Mouse (Mus musculus): ENCODE data around the gene Rnf186.

The Rnf186 gene

DNA sequence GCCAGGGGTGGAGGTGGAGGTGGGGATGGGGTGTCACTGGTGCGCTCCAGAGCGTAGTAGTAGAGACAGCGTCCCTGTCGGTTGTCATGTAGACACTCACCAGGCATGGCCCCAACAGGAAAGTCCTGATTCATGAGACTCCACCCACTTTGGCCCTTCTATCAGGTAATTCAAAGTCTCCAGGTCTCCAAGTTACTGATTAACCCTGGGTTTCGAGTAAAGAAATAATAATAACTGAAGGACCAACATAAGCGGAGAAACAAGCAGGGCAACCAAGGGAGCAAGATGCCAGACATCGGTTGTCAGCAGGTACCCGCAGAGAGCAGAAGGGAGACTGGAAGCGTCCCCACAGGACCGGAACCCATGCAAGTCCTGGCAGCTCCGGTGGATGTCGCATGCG, at the start of gene Rnf186:
Rnf186 (plus strand) TSS at position 247 of the 400 bp plus-strand sequence.
- no peak for DNase-seq (ENCODE audit: low spot score in 2 of 2)

DNA sequence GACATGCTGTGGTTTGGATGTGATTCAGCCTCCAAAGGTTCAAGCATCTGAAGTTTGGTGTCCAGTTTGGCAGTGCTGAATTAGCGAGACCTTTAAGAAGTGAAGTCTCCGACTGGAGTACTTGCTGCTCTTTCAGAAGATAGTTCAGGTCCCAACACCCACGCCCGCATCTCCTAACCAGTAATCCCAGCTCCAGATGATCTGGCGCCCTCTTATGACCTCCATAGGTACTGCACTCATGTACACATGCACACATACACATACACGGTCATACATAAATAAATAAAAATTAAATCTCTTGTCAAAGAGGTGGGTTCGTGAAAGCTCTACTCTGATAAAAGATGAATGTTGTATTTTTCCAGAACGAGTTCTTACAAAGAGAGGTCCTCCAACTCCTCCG, 49.6 kb upstream of the Rnf186 start:
- DNase-seq (ENCODE audit: low spot score in 2 of 2), result no peak

DNA sequence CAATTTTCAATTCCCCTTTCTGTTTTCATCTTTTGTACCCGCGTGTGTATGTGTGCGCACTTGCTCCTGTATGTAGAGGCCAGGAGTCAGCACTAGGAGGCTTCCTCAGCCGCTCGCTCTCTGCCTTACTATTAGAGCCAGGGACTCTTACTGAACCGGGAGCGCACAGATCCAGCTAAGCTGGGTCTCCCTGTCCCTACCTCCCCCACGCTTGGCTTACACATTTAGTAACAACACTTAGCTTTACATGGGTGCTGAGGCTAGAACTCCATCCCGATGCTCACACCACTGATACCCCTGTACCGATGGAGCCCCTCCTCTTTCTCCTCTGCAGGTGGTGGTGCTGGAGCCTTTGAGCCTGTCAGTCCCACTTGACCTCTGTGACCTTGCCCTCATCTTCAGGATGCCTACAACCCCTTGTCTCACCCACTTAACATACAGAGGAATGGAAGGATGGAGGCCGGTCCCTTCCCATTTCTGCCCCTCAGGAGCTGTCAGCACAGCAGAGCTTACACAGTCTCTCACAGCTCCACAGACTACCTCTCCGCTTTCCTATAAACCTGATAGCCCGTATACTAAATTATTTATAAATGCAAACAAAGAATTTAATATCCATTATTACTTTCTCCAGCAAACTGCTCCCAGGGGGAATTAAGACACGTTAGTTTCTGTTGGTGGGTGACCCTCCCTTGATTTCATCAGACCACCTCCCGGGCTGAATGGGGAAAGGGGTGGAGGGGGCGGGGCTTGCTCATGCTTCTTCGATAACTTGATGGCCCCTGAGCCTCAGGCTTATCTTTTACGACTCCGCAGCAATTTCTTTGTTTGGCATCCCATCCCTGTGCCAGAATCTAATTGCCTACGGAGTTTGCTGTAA, 45.4 kb upstream of the Rnf186 start:
- no peak for DNase-seq (ENCODE audit: low spot score in 2 of 2)

DNA sequence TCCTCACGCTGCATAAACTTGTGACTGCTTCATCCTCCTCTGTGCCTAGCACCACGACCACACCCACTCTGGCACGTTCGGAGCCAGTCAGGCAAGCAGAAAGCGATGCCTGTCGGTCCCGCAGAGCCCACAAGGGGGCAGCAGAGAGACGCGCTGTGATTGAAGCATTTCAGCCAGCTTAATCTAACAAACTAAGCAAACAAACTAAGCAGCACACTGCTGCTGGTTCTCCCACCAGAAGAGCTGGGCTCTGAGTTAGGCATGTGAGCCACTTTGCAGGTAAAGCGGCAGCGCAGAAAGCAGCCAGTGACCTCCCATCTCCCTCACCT, 44.8 kb upstream of the Rnf186 start:
- peak; percentile 98 to 99 for DNase-seq (ENCODE audit: low spot score in 2 of 2)

- no peak for DNase-seq (ENCODE audit: low spot score in 2 of 2)
Measured at GRCm38 (mm10) chr4:138925561-138925960, 41.4 kb upstream of the Rnf186 start.

- DNase-seq (ENCODE audit: low spot score in 2 of 2), result no peak
Measured at GRCm38 (mm10) chr4:138933862-138934261, 33.0 kb upstream of the Rnf186 start.

DNA sequence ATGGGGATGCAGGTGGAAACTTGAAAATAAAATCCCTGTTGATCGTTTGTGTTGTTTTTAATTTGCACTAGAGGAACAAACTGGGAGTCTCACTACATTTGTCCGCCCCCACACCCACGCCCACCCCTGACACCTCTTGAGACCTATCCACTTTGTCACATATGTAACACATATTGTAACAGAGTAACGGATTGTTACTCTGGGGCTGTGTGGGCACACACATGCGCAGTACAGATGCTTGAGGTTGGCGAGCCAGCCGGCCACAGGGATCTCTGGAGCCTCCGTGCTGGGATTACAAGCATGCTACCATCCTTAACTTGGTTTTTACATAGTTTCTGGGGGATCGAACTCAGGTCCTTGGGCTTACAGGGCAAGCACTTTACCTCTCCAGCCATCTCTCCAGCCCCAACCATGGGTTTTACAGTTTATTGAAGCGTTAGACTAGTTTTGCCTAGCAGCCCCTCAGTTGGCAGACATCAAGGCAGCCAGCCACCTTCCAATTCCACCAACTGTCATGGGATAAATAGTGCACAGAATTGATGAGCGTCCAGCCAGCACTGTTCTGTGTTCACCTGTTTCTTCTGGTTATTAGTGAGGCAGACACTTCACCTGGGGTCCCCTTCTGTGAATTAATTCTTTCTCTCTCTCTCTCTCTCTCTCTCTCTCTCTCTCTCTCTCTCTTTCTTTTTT, 32.3 kb upstream of the Rnf186 start:
- no peak for DNase-seq (ENCODE audit: low spot score in 2 of 2)

GRCm38 (mm10) chr4:138938495-138939269, 28.2 kb upstream of the Rnf186 start:
- DNase-seq (ENCODE audit: low spot score in 2 of 2), result no peak

DNA sequence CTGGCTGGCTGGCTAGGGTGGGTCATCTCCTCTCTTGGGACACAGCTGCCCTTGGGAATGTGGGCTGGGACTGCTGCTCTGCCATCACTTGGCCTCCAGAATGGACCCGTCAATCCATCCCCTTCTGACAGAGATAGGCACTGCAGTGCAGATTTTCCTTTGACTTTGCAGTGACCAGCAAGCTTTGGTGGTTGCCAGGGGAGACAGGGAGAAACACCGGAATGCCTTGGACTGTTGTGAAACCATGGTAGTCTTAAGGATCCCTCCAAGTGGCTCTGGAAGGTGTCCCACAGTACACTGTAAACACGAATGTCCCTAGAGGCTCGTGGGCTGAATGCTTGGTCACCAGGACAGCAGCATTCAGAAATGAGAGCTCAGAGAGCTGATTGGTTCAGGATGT, 27.4 kb upstream of the Rnf186 start:
- no peak for DNase-seq (ENCODE audit: low spot score in 2 of 2)

- DNase-seq (ENCODE audit: low spot score in 2 of 2), result no peak
Measured at GRCm38 (mm10) chr4:138941401-138941800, 25.5 kb upstream of the Rnf186 start.

DNA sequence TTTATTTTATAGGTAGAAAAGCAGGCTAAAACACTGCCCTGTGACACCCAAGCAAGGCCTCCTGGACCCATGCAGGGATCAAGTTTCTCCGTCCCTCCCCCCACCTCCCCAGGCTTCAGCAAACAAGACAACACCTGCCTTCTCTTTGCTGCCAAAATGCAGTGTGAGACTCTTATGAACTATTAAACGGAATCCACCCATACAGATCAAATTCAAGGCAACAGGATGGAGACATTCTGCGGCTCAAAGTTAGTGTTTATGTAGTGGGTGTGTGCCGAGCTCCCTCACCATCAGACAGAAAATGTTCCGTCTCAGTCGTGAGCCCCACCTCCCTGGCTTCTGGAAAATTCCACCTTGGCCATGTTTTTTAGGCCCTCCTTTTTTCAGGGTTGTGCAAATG, 24.9 kb upstream of the Rnf186 start:
- DNase-seq (ENCODE audit: low spot score in 2 of 2), result no peak

- peak in 1 of 2 experiments; percentile 29 for DNase-seq (ENCODE audit: low spot score in 2 of 2)
Measured at GRCm38 (mm10) chr4:138943730-138944129, 23.2 kb upstream of the Rnf186 start.

DNA sequence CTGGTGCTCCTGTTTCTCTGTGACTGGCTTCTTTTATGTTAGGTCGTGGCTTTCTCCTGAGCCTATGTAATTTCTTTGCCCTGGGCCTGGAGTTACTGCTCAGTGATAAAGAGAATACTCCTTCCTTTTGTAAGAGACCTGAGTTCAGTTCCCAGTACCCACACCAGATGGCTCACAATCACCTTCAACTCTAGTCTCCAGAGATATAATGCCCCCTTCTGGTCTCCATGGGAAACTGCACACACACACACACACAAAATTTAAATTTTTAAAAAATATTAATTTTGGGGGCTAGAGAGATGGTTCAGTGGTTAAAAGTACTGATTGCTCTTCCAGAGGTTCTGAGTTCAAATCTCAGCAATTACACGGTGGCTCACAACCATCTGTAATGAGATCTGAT, 18.7 kb upstream of the Rnf186 start:
- DNase-seq (ENCODE audit: low spot score in 2 of 2), result no peak

GRCm38 (mm10) chr4:138958612-138959011, 8.3 kb upstream of the Rnf186 start:
- no peak for DNase-seq (ENCODE audit: low spot score in 2 of 2)

- no peak for DNase-seq (ENCODE audit: low spot score in 2 of 2)
Measured at GRCm38 (mm10) chr4:138959120-138959519, 7.8 kb upstream of the Rnf186 start.

DNA sequence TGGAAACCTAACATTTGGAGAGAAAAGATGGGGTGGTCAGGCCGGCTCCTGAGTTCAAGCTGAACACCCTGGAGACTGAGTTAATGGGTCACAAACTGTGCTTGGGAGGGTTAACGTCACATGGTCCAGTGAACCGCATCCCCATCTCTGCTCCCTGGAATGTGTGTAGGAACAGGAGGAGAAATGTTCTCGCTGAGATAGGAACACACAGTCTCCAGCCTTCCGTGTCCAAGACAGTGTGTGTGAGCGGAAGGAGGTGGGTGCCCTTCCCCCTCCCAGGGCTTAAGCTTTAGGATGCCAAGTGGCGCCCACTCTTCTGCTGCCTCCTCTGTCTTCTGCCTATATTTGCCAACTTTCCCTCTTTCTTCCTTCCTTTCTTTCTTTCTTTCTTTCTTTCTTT, 7.0 kb upstream of the Rnf186 start:
- no peak for DNase-seq (ENCODE audit: low spot score in 2 of 2)

DNA sequence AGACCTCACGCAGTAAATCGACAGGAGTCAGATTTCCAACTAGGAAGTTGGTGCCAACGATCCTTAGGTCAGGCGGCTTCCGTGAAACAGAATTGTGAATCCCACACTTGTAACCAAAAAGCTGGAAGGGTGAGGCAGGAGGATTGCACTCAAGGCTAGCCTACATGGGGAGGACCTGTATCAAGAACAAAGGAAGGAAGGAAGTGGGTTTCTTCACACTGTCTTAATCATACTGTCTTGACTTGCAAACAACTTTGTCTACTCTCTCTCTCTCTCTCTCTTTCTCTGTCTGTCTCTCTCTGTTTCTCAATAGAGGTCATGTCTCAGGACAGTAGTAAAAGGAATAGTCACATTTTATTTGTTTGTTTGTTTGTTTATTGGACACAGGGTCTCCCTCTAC, 4.2 kb upstream of the Rnf186 start:
- DNase-seq (ENCODE audit: low spot score in 2 of 2), result no peak

- DNase-seq (ENCODE audit: low spot score in 2 of 2), result no peak
Measured at GRCm38 (mm10) chr4:138965871-138966270, 1.0 kb upstream of the Rnf186 start.

- DNase-seq (ENCODE audit: low spot score in 2 of 2), result no peak
Measured at GRCm38 (mm10) chr4:138967485-138967884, 573 bp downstream of the Rnf186 start.

- DNase-seq (ENCODE audit: low spot score in 2 of 2), result no peak
Measured at GRCm38 (mm10) chr4:138968772-138969556, 2.1 kb downstream of the Rnf186 start.

DNA sequence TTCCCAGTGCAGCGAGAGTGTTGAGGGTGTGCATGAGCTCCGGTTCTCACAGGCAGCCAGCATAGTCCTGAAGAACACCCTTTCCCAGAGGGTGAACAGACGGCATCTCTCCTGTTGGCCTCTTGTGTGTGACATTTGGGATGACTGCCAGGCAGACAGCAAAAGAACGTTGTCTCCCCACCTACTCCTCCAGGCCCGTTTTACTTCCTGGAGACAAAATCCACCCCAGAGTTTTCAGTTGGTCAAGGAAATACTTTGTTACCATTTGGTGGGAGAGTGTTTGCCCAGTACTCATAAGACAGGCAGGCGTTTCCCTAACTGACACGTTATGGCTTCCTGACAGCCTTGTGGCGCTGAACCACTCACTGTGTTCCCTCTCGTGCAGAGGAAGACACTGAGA, 2.8 kb downstream of the Rnf186 start:
- DNase-seq (ENCODE audit: low spot score in 2 of 2), result no peak

GRCm38 (mm10) chr4:138971371-138971770, 4.5 kb downstream of the Rnf186 start:
- no peak for DNase-seq (ENCODE audit: low spot score in 2 of 2)

Data from frontal cortex, postnatal 25 days (tissue).